Mouse (Mus musculus) MEL (cell line): Measurements from ENCODE around the gene Vtcn1. TPM values are rescaled to one million over a fixed set of nuclear protein-coding genes. Genes with fewer than 3 reads are reported as not detected.

ENCODE experiments used
- DNase-seq: peaks from one replicate; pipeline ENCODE4 v3.0.0; 2011; ENCODE audit warnings: low read depth, low spot score
- H3K27ac ChIP-seq: 2 replicates; pipeline ENCODE4 v1.5.1; 2012; ENCODE audit warnings: low read depth, mild to moderate bottlenecking, control low read depth, low read length, moderate library complexity; ENCODE audit not compliant: control insufficient read depth
- H3K27me3 ChIP-seq, 2 experiments: fragments of 150-350 bp in 1 of 2; sonication (generic) in 1 of 2; 2 replicates each; pipeline ENCODE4 v1.6.1; 2012; ENCODE audit warnings: low read length in 2 of 2, mild to moderate bottlenecking in 2 of 2, improper control_type of control experiment in 1 of 2, moderate library complexity in 1 of 2; ENCODE audit not compliant: insufficient read depth in 2 of 2, control insufficient read depth in 1 of 2
- H3K36me3 ChIP-seq, 2 experiments: 2 replicates each; pipeline ENCODE4 v1.6.1; 2012 to 2014; ENCODE audit warnings: low read length in 2 of 2, improper control_type of control experiment in 1 of 2, inconsistent platforms in 1 of 2, mild to moderate bottlenecking in 1 of 2; ENCODE audit not compliant: insufficient read depth in 2 of 2, control insufficient read depth in 1 of 2
- H3K4me1 ChIP-seq, 2 experiments: fragments of 150-350 bp in 1 of 2; sonication (generic) in 1 of 2; 2 replicates each; pipeline ENCODE4 v1.6.1; 2012; ENCODE audit warnings: low read length in 2 of 2, improper control_type of control experiment in 1 of 2, mild to moderate bottlenecking in 1 of 2; ENCODE audit not compliant: insufficient read depth in 2 of 2, control insufficient read depth in 1 of 2
- H3K4me3 ChIP-seq, 2 experiments: fragments of 150-350 bp in 1 of 2; sonication (generic) in 1 of 2; 2 replicates each; pipeline ENCODE4 v1.5.1; 2012; ENCODE audit warnings: low read depth in 2 of 2, low read length in 2 of 2, mild to moderate bottlenecking in 2 of 2, moderate library complexity in 2 of 2, control low read depth in 1 of 2, improper control_type of control experiment in 1 of 2; ENCODE audit not compliant: control insufficient read depth in 1 of 2, insufficient read depth in 1 of 2
- H3K79me2 ChIP-seq: 2 replicates; pipeline ENCODE4 v1.6.1; 2012; ENCODE audit warnings: mild to moderate bottlenecking, low read length, moderate library complexity; ENCODE audit not compliant: control insufficient read depth, poor library complexity, insufficient read depth
- H3K9ac ChIP-seq: 2 replicates; pipeline ENCODE4 v1.6.1; 2012; ENCODE audit warnings: low read depth, mild to moderate bottlenecking, control low read depth, low read length, moderate library complexity; ENCODE audit not compliant: control insufficient read depth, poor library complexity, severe bottlenecking
- H3K9me3 ChIP-seq: fragments of 150-350 bp; sonication (generic); replicated peaks from 2 replicates; pipeline ENCODE4 v1.6.1; 2012; ENCODE audit warnings: mild to moderate bottlenecking, low read length, improper control_type of control experiment, moderate library complexity; ENCODE audit not compliant: insufficient read depth
- BHLHE40 ChIP-seq: IDR thresholded peaks from 2 replicates; pipeline ENCODE4 v1.6.1; 2012; ENCODE audit warnings: low read depth, mild to moderate bottlenecking, inconsistent platforms, low read length, improper control_type of control experiment, borderline replicate concordance
- CHD1 ChIP-seq: IDR thresholded peaks from 2 replicates; pipeline ENCODE4 v1.6.1; 2012; ENCODE audit warnings: low read depth, mild to moderate bottlenecking, inconsistent platforms, low read length, improper control_type of control experiment
- ELF1 ChIP-seq: IDR thresholded peaks from 2 replicates; pipeline ENCODE4 v1.6.1; 2014; ENCODE audit warnings: low read depth, mild to moderate bottlenecking, inconsistent platforms, low read length, improper control_type of control experiment, moderate library complexity
- ETS1 ChIP-seq: IDR thresholded peaks from 2 replicates; pipeline ENCODE4 v1.6.1; 2012; ENCODE audit warnings: low read depth, mild to moderate bottlenecking, inconsistent platforms, low read length, improper control_type of control experiment, moderate library complexity
- GABPA ChIP-seq: IDR thresholded peaks from 2 replicates; pipeline ENCODE4 v1.6.1; 2012; ENCODE audit warnings: low read depth, mild to moderate bottlenecking, inconsistent platforms, low read length, improper control_type of control experiment, moderate library complexity
- GATA1 ChIP-seq: IDR thresholded peaks from 2 replicates; pipeline ENCODE4 v1.6.1; 2011; ENCODE audit warnings: low read depth, low read length, improper control_type of control experiment
- HCFC1 ChIP-seq: IDR thresholded peaks from 2 replicates; pipeline ENCODE4 v1.6.1; 2012; ENCODE audit warnings: low read depth, mild to moderate bottlenecking, inconsistent platforms, low read length, improper control_type of control experiment, moderate library complexity
- JUND ChIP-seq: IDR thresholded peaks from 2 replicates; pipeline ENCODE4 v1.6.1; 2011; ENCODE audit warnings: low read depth, mild to moderate bottlenecking, improper control_type of control experiment, low read length
- MAFK ChIP-seq: IDR thresholded peaks from 2 replicates; pipeline ENCODE4 v1.6.1; 2011; ENCODE audit warnings: low read depth, mild to moderate bottlenecking, low read length, improper control_type of control experiment, borderline replicate concordance
- MAX ChIP-seq: IDR thresholded peaks from 2 replicates; pipeline ENCODE4 v1.6.1; 2011; ENCODE audit warnings: low read length, improper control_type of control experiment
- MAZ ChIP-seq: IDR thresholded peaks from 2 replicates; pipeline ENCODE4 v1.6.1; 2012; ENCODE audit warnings: low read depth, mild to moderate bottlenecking, inconsistent platforms, low read length, improper control_type of control experiment
- MEF2A ChIP-seq: IDR thresholded peaks from 2 replicates; pipeline ENCODE4 v1.6.1; 2014; ENCODE audit warnings: low read depth, mild to moderate bottlenecking, inconsistent platforms, low read length, improper control_type of control experiment; ENCODE audit not compliant: poor library complexity, insufficient replicate concordance, severe bottlenecking; ENCODE audit errors: extremely low read depth
- MYB ChIP-seq: IDR thresholded peaks from 2 replicates; pipeline ENCODE4 v1.6.1; 2011; ENCODE audit warnings: mild to moderate bottlenecking, low read depth, low read length, improper control_type of control experiment
- POLR2A ChIP-seq, 2 experiments: IDR thresholded peaks; 2 replicates each; pipeline ENCODE4 v1.6.1; 2011 to 2012; ENCODE audit warnings: low read length in 2 of 2, mild to moderate bottlenecking in 2 of 2, control low read depth in 1 of 2, improper control_type of control experiment in 1 of 2, low read depth in 1 of 2, moderate library complexity in 1 of 2; ENCODE audit not compliant: control insufficient read depth in 1 of 2, insufficient read depth in 1 of 2, poor library complexity in 1 of 2
- POLR2AphosphoS2 ChIP-seq: IDR thresholded peaks from 2 replicates; pipeline ENCODE4 v1.6.1; 2011; ENCODE audit warnings: low read length, improper control_type of control experiment
- SIN3A ChIP-seq: IDR thresholded peaks from 2 replicates; pipeline ENCODE4 v1.6.1; 2012; ENCODE audit warnings: low read length, improper control_type of control experiment, inconsistent platforms
- USF1 ChIP-seq: IDR thresholded peaks from 2 replicates; pipeline ENCODE4 v1.6.1; 2014; ENCODE audit warnings: low read depth, mild to moderate bottlenecking, inconsistent platforms, low read length, improper control_type of control experiment, moderate library complexity
- USF2 ChIP-seq, 2 experiments: IDR thresholded peaks; 2 replicates each; pipeline ENCODE4 v1.6.1; 2011 to 2012; ENCODE audit warnings: improper control_type of control experiment in 2 of 2, low read length in 2 of 2, borderline replicate concordance in 1 of 2, inconsistent platforms in 1 of 2, low read depth in 1 of 2, mild to moderate bottlenecking in 1 of 2; ENCODE audit not compliant: insufficient read depth in 1 of 2
- ZKSCAN1 ChIP-seq: IDR thresholded peaks from 2 replicates; pipeline ENCODE4 v1.6.1; 2012; ENCODE audit warnings: low read depth, mild to moderate bottlenecking, inconsistent platforms, low read length, improper control_type of control experiment, moderate library complexity
- ZNF384 ChIP-seq: IDR thresholded peaks from 2 replicates; pipeline ENCODE4 v1.6.1; 2012; ENCODE audit warnings: low read depth, mild to moderate bottlenecking, inconsistent platforms, low read length, improper control_type of control experiment
- polyA plus RNA-seq, 2 experiments: library from polyadenylated mRNA; stranded (reverse) in 1 of 2; unstranded in 1 of 2; fragments of >175 nt in 1 of 2; fragments of >200 nt in 1 of 2; gene quantifications; 2 replicates each; pipeline versions ENCODE4 v1.2.1 to v1.2.4; 2012; ENCODE audit warnings: low replicate concordance in 2 of 2, low read depth in 1 of 2; ENCODE audit not compliant: insufficient read length in 2 of 2, insufficient read depth in 1 of 2, missing spikeins in 1 of 2
- total RNA-seq: library from RNA; depleted of rRNA; stranded (reverse); fragments of 300-350 nt; gene quantifications from 2 replicates; pipeline ENCODE4 v1.2.3, GENCODE M21; 2012

The Vtcn1 gene
- total and polyA plus RNA-seq, 3 experiments = not detected

GRCm38 (mm10) chr3:100844366-100844765, 19.1 kb downstream of the Vtcn1 start:
- no peak overlapping the region for H3K27ac ChIP-seq
- H3K27me3 ChIP-seq = no peaks in the 10 kb centered on the region
- H3K9me3 ChIP-seq = no peaks in the 10 kb centered on the region
- H3K4me1 ChIP-seq = 0 out of 4 replicates have a peak, but pooled peaks cover 0 to 2% of the 10 kb centered on the region in 2 experiments
- H3K4me3 ChIP-seq = no peak overlapping the region
- no peak overlapping the region for H3K9ac ChIP-seq
- H3K36me3 ChIP-seq = no peaks in the 10 kb centered on the region
- TF ChIP-seq MAZ (no peak), ETS1 (no peak), GABPA (no peak), MYB (no peak), MAX (no peak), BHLHE40 (no peak), USF2 (IDR thresholded peaks at IDR 0.05; ENCODE audit: borderline replicate concordance in 1 of 2, insufficient read depth in 1 of 2, low read depth in 1 of 2, low read length in 2 of 2) (no peak), HCFC1 (no peak), CHD1 (no peak), MEF2A (no peak), MAFK (no peak)
- DNase-seq = no peak
- H3K79me2 ChIP-seq = no peaks in the 10 kb centered on the region

- Histone ChIP-seq H3K27me3 (no peaks in the 10 kb centered on the region), H3K27ac (no peak overlapping the region), H3K9ac (no peak overlapping the region), H3K4me1 (no peaks in the 10 kb centered on the region), H3K9me3 (no peaks in the 10 kb centered on the region), H3K36me3 (no peaks in the 10 kb centered on the region), H3K4me3 (no peak overlapping the region), H3K79me2 (no peaks in the 10 kb centered on the region)
- DNase-seq = no peak
- TF ChIP-seq ZNF384 (no peak), CHD1 (no peak), POLR2AphosphoS2 (no peak), ZKSCAN1 (no peak), MAZ (no peak), JUND (no peak), ELF1 (no peak), GATA1 (no peak), POLR2A (IDR thresholded peaks at IDR 0.05; ENCODE audit: control insufficient read depth in 1 of 2, insufficient read depth in 1 of 2, low read depth in 1 of 2, low read length in 2 of 2, poor library complexity in 1 of 2) (no peak), SIN3A (no peak), USF1 (no peak), MAFK (no peak)
These were observed 23.1 kb downstream of the Vtcn1 start for GRCm38 (mm10) chr3:100848348-100848747.
